Mouse (Mus musculus): ENCODE measurements around the gene Vmn1r4.

The Vmn1r4 gene

DNA sequence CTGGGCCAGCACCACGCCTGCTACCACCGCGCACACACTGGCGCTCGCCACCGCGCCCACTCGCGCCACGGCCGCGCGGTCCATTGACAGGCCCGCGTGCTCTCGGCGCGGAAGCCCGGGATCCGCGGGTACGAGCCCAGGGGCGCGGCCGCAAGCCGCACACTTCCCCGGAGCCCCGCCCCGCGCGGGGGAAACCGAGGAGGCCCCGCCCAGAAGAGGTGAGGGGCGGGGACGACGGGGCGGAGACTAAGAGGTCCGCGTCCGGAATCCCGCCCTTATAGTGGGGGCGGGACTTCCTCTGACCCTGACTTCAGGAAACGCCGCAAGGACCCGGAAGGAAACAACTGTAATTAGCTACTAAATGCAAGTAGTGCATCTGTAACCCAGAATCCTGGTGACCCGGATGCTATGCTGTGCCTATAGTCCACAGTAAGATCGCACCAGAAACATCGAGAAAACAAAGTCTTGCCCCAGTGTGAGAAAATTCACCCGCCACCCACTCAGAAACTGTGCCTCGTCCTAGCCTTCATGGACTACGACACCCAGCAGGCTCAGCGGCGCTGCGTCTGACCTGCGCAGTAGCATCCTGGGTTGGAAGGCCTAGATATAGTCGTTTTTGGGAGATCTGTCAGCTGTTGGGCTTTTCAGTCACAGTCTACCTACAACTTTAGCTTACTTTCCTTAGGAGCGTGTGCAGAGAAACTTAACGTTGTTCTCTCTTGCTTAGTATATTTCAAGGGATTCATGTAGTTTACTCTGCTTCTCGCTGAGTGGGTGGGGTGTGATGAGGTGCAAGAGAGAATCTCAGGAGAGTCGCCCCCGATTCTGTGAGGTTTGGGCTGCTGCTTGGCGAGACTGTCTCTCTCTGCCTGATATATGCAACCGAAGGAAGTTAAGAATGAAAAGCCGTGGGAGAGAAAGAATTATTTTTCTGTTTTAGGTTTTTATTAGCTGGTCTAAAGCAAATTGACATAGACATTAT, at the start of gene Vmn1r4, which contains the start of gene Nt5c3:
TSS of gene Vmn1r4 (plus strand) at position 290 of the 982 bp plus-strand sequence.
TSS of gene Nt5c3 (minus strand) at position 207 of the 982 bp plus-strand sequence.
- DNase-seq (ENCODE audit: low spot score in 2 of 2), result peak; percentile 90 to 92

DNA sequence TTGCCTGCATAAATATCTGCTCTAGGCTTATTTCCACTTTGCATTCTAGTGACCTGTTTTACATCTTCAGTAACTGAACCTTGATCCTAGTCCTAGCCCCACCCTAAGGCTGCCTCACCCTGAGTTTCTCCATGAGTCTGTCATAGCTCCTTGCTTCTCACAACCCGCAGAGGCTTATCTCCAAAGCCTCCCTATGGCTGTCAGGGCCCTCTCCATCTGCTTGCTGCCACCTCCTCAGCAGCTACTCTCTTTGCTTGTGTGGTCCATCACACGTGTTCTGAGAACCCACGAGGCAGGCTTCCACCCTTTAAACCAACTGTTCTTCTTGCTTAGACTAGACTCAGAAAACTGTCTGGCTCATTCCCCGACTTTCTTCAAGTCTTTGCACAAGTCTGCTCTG, 46.9 kb upstream of the Vmn1r4 start:
- DNase-seq (ENCODE audit: low spot score in 2 of 2), result no peak

DNA sequence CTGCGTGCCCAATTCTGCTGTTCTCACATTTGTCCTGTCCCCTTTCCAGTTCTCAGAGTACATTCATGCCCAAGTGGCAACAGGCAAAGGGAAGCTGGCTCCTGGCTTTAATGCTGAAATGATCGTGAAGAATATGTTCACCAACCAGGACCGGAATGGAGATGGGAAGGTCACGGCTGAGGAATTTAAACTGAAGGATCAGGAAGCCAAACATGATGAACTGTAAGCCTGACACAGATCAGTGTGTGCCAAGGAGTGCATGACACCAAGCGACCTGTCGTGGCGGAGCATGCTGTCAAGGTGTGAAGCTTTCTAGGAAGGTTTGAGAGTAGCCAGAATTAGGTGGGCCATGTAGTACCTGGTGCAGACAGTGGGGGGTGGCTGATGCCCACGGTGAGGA, 45.8 kb upstream of the Vmn1r4 start:
- DNase-seq (ENCODE audit: low spot score in 2 of 2), result no peak

DNA sequence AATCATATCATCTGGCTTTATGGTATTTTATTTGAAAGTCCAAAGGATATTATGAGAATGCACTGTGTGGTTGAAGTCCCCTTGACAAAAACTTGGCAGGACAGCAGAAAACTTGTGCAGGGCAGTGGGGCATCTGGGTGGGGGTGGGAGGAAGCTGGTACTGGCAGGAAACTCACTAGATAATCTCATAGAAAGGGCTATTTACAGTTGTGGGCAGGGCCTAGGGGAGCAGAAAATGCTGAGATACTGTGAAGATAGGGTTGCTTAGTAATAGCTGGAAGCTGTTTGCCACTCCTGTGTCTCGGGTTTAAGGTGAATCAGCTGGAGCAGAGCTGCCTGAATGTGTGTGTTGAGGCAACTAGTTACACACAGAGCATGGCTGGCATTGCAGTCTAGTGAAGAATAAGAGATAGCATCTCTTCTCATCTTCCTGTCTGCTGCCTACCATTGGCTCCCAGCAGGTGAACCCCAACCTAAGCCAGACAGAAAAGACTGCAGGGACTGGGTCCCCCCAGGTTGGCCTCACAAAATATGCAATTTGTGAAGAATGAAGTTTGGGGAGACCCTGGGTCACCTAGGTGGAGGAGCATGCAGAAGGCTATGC, 44.4 kb upstream of the Vmn1r4 start:
- DNase-seq (ENCODE audit: low spot score in 2 of 2), result peak; percentile 14 to 32

DNA sequence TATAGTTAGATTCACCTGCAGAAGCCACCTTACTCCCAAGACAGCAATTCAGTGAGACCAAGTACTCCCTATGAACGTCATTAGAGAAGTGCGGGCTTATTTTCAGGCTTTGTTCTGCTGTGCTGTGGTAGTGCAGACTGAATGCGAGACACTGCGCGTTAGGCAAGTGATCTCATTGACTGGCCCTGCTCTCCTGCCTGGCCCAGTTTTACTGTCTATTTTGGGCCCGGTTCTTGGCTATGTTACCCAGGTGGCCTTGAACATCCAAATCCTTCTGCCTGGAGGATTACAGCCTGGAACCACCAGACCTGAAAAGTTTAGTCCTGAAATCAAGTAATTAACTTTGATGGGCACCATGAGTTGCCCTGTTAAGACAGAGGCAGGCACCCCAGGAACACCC, 35.3 kb upstream of the Vmn1r4 start:
- DNase-seq (ENCODE audit: low spot score in 2 of 2), result no peak

DNA sequence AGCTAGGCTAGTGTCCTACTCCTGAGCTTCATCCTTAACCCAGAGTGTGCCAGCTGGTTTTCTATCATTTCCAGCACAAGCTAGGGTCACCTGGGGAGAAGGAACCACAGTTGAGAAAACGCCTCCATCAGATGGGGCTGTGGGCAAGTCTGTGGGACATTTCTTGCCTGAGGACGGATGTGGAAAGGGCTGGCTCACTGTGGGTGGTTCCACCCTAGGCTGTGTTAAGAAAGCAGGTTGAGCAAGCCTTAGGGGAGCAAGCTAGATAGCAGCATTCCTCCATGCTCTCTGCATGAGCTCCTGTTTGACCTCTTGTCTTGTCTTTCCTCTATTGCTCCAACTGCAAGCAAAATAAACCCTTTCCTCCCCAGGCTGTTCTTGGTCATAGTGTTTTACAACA, 33.1 kb upstream of the Vmn1r4 start:
- no peak for DNase-seq (ENCODE audit: low spot score in 2 of 2)

DNA sequence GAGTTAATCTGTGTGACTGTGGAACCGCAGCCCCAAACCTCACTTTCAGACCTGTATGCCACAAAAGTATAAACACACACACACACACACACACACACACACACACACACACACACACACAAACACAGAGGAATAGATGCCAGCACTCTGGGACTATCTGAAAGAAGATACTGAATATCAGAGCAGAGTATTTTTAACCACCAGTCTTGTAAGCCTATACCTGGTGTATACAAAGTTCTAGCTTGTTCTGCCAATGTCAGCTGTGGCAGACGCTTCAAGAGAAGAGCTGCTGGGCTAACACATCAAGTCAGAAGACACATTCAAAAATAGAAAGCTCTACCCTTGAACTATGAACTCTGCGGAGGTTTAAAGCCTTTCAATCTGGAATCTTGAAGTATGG, 24.2 kb upstream of the Vmn1r4 start:
- DNase-seq (ENCODE audit: low spot score in 2 of 2), result no peak

DNA sequence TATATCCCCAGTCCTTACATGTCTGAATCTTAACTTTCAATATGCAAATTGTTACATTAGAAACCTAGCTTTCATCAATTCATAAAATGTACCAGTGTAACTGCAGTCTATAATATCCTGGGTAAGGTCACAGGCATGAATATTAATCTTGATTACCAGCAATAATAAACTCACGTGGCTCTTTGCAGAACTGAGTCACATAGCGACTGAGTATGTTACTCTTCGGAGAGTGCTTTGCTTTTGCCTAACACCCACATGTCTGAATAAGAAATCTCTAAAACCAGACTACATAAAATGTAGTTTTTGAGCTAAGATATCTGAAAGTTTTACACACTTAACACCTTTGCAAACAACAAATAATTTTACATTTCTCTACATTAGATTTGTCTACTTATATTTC, 22.5 kb upstream of the Vmn1r4 start:
- no peak for DNase-seq (ENCODE audit: low spot score in 2 of 2)

DNA sequence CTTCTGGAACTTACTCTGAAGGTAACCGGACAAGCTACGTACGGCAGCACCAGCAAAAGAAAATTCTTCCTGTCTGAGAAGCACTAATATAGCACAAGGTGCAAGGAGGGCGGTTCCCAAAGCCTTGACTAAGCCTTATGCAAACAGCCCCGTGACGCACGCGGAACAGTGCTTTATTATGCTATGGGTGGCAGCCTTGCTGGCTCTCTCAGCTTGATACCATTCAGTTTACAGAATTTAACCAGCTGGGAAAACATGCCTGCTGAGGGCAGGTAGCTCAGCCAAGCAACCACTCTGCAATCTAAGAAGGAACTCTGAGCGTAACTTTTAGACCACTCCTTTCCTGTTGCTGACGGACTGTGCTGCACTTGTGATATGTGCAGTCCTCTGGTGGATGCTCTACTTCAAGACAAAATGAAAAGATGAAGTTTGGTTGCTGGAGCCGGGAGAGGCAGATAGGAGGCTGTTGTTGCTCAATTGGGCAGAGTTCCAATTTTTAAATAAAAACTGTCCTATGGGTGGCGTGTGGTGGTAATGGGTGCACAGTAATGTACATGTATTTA, 21.9 kb upstream of the Vmn1r4 start:
- DNase-seq (ENCODE audit: low spot score in 2 of 2), result peak; percentile 75 to 83

DNA sequence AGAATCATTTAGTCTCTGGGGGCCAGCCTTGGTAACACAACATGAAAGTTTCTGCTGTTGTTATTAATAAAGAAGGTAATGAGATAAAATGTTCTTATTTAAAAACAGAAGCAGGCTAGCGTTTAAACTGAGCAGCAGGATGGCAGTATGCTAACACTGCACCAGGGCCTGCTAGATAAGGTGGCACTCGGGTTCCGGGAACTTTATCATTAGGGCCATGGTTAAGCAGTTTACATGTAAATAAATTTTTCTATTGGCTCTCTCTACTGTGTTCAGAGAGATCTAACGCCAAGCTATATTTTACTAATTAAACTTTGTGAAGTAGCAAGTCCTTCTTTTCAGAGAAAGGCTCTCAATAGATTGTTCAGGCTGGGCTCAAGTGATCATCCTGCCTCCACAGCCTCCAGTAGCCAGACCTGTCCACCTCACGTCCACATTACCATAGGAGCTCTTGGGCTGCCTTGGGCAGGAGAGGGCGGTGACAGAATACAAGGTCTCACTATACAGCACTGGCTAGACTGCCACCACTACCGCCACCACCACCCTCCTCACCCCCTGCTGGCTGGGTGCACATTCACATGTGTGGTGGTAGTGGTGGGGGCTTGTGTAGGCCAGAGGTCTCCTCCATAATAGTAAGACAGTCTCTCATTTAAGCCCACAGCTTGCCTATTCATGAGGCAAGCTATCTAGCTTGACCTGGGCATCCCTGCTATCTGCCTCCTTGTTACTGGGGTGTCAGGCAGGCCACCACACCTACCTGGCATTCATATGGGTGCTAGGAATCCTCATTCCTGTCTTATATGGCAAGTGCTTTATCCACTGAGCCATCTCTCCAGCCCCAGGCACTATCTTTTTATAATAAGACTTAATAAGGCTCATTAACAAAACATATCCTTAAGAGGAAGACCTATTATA, 21.0 kb upstream of the Vmn1r4 start:
- no peak for DNase-seq (ENCODE audit: low spot score in 2 of 2)

DNA sequence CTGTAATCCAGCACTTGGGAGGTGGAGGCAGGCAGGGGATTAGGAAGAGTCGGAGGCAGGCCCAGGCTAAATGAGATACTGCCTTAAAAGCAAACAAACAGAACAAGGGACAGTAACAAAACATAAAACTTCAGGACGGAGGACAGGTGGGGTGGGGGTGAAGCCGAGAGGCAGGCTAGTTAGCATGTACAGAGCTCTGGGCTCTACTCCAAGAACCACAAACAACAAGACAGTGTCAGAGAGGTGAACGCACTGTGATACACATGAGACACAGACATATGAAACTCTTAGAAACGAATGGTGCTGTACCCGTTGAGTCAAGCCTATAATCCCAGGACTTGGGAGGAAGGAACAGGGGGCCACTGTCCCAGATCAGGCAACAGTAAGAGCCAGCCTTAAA, 20.0 kb upstream of the Vmn1r4 start:
- DNase-seq (ENCODE audit: low spot score in 2 of 2), result no peak

DNA sequence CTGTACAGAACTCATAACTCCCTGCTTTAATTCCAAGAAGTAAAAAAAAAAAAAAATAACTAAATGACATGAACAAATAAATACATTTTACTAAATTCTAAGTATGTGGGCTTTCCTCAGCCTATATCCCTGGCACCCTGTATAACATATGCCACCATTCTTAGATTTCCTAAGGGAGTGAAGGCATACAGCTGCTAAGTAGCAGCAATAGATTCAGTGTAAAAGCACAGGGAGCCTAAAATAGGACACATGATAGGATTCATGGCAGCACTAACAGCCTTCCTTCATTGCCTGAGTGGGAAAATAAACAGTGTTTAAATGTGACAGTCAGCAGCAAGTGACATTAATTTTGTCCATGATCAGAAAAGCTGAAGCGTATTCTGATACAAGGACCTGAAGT, 19.5 kb upstream of the Vmn1r4 start:
- no peak for DNase-seq (ENCODE audit: low spot score in 2 of 2)

DNA sequence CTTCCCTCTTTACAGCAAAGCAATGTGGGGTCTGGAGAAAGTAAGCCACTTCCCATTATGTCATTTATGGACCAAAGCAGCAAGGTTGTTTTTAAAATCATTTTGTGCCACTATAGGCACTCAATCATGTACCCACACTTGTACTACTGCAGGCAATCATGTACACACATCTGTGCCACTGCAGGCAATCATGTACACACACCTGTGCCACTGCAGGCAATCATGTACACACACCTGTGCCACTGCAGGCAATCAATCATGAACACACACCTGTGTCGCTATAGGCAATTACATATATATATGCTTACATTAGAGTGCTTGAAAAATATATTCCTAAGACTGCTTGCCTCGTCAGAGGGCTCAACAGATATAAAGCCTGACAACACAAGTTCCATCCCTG, 18.8 kb upstream of the Vmn1r4 start:
- DNase-seq (ENCODE audit: low spot score in 2 of 2), result no peak

DNA sequence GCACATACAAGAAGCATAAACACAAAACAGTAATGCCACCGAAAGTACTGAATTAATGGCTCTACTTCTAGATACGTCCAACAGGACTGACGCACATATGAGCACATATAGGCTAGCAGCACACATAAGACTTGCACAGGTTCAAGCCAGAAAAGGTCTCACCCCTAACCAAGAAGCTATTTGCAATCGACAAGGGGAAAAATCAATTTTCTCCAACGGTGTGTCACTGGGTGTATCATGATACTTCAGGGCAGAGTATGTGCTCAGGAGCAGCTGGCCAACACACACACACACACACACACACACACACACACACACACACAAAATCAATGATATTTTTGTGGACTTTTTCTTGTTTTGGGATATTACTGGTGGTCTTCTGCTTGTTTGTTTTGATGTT, 18.3 kb upstream of the Vmn1r4 start:
- no peak for DNase-seq (ENCODE audit: low spot score in 2 of 2)

DNA sequence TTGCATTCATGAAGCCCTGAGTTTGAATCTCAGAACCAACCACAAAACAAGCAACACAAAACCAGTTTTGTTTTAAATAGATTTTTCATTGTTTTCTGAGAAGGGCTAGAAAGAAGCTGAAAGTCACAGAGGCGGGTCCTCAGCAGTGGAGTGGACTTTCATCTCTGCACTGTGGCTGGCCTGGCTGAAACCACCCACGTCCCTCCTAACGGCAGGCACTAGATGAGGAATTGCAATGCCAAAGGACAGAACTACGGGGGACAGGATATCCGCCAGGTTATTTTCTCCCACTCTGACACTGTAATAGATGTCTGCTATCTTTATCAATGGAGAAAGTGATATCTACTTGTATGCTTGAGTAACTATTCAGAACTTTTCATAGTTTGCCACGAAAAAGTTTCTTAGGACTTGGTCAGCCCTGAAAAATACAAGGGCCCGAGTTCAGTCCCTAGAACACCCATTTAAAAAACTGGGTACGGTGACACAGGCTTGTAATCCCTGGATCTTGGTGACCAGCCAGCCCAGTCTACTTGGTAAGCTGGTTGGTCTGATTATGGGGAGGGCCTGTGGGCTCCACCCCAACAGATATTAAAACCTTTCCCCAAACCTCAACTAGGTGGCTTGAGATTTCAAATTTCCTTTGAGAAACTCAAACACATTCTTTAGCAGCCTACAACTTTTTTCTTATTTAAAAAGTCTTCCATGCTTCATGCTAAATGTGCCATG, 17.5 kb upstream of the Vmn1r4 start:
- no peak for DNase-seq (ENCODE audit: low spot score in 2 of 2)

DNA sequence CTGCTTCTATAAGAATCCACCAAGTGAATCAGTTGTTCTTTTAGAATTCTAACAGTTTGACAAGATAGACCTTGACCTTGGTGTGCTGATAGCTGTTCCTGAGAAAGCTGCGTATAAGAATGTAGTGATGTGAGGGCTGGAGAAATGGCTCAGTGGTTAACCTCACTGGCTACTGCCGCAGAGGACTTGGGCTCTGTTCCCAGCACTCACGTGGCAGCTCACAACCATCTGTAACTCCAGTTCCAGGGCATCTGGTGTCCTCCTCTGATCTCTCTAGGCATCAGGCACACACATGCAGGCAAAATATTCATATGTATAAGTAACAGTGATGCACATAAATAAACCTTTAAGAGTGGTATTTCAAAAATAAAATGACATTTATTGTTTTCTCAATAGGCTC, 15.8 kb upstream of the Vmn1r4 start:
- no peak for DNase-seq (ENCODE audit: low spot score in 2 of 2)

DNA sequence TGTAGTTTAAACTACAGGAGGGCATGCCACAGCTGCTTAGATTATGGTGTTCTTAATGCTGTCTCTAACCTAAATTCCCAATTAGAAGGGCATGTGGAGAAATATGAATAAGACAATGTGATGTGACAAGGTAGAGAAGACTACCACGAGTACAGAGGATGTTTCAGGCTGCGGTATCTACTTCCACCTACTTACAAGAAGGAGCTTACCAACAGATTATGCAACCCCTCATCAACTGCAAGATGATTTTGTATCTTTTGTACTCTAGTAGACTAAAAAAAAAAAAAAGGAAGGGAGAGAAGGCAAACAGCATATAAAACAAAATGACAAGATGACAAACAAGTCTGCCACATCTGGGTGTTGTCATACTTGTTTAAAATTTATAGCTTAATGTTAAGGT, 15.4 kb upstream of the Vmn1r4 start:
- no peak for DNase-seq (ENCODE audit: low spot score in 2 of 2)

DNA sequence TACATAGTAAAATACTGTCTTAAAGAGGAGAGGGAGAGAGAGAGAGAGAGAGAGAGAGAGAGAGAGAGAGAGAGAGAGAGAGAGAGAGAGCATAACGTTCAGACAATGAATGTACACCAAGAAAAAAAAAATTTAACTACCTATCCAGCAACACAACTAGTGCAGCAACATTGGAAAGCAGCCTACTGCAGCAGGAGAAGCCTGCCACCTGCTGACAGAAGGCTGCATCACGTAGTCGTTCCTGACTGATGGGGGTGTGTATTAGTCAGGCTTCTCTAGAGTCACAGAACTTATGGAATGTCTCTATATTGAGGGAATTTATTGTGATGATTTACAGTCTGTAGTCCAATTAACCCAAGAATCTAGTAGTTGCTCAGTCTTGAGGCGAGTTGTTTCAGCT, 14.9 kb upstream of the Vmn1r4 start:
- peak; percentile 44 to 61 for DNase-seq (ENCODE audit: low spot score in 2 of 2)

DNA sequence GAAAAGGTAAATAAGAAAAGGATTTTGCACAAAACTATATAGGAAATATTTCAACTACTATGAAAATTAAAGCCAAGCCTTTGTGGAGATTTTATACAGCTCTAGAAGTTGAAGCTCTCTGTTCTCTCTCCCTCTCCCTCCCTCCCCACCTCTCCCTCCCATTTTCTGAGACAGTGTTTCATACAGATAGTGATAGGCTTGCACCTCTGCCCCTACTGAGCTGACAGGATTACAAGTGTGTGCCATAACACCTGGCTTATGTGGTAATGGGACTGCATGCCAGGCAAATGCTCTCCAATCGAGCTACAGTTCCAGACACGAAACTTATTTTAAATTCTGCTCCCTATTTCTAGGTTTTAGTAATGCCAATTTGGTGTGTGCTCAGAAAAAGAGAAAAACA, 12.9 kb upstream of the Vmn1r4 start:
- DNase-seq (ENCODE audit: low spot score in 2 of 2), result no peak

DNA sequence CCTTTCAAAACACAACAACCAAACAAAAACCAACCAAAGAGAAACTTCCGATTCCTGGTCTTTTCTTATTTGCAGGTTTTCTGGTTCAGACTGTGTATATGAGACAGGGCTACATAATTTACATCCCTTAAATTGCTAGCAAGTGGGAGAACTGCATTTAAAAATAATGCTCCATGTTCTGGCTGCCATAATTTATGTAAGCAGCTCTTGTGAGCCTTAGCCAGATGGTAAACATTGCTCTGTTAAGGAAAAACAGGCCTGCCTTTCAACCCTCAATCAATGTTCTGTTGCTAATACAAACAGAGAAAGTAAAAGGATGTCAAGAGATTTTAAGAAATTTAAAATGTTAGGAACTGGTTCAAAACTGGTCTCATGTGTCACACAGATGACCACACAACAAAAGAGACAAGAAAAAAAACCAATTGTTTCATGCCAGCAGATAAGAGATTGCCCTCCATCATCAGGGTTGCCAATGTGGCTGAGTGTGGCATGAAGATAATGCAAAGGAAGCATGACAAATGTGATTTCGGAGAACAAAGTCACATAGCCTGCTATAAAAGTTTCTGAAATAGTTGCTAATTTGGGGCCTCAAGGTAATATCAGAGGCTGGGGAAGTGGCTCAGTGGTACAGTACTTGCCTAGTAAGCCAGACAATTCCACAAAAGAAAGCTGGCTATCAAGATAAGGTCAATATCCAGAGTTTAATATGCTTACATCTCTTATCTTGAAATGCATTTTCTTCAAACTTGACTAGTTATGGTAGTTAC, 10.5 kb upstream of the Vmn1r4 start:
- no peak for DNase-seq (ENCODE audit: low spot score in 2 of 2)
